Mouse (Mus musculus) ES-E14 (cell line): ENCODE measurements around the gene A630076J17Rik.

Source experiments
- HCFC1 ChIP-seq: IDR thresholded peaks from 2 replicates; pipeline ENCODE4 v1.6.1; 2012; ENCODE audit warnings: low read length, inconsistent platforms, borderline replicate concordance; ENCODE audit not compliant: insufficient read depth
- MAFK ChIP-seq: IDR thresholded peaks from 2 replicates; pipeline ENCODE4 v1.6.1; 2014; ENCODE audit warnings: mild to moderate bottlenecking, low read depth, low read length, inconsistent platforms; ENCODE audit not compliant: insufficient read depth
- ZC3H11A ChIP-seq: IDR thresholded peaks from 2 replicates; pipeline ENCODE4 v1.6.1; 2012; ENCODE audit warnings: low read depth, mild to moderate bottlenecking, inconsistent platforms, low read length, borderline replicate concordance

- no peak for TF ChIP-seq ZC3H11A
- no peak for TF ChIP-seq MAFK
- no peak for TF ChIP-seq HCFC1
Observed at GRCm38 (mm10) chr3:107246876-107247275, 16.5 kb downstream of the A630076J17Rik start.
